Comparison of ENCODE assay signal across 22 mouse cellular contexts in the genomic region with DNA sequence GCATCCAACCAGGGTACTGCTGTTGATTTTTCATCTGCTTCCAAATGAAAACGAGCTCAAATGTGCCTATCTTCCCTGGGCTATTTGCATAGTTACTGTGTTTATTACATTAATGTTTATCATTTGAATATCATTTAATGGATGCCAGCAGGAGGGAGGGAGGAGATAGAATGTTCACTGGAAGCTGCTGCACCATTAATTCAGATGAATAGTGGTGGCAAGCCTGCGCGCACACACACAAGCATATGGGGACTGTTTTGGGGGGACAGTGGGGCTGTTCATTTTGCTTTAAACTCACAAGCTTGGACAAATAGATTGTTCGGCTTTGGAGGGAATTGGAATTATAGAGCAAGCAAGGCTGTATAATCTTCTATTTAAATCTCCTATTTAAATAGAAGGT.
DNase-seq lines count a peak whose midpoint lies in the region; ATAC-seq and TF ChIP-seq lines count a peak whose summit lies in the region.
"Had no signal": no experiment of that assay in that cellular context is flagged by ENCODE, and none has a peak within 500 bp of the region (broad histone marks: within the 10 kb centered on the region; RNA-seq: fewer than 3 reads in every experiment).

No protein-coding gene starts in this region.

- H3K27ac ChIP-seq in forebrain, embryonic 14.5 days (ENCODE audit: low read depth, low read length): no peak overlapping the region
- no peak overlapping the region for H3K27ac ChIP-seq in forebrain, embryonic 11.5 days (ENCODE audit: low read depth, low read length)
- H3K27ac ChIP-seq in hindbrain, embryonic 14.5 days: no peak overlapping the region
- H3K27ac ChIP-seq in hindbrain, embryonic 12.5 days: no peak overlapping the region
- no peak overlapping the region for H3K27ac ChIP-seq in neural tube, embryonic 14.5 days (ENCODE audit: low read depth, low read length)
- H3K27ac ChIP-seq: embryonic facial prominence, embryonic 13.5 days; embryonic facial prominence, embryonic 15.5 days; forebrain, embryonic 10.5 days had no signal

- no peak overlapping the region for H3K4me2 ChIP-seq in forebrain, embryonic 14.5 days (ENCODE audit: low read length)
- no peak overlapping the region for H3K4me2 ChIP-seq in forebrain, embryonic 11.5 days (ENCODE audit: low read depth, low read length, severe bottlenecking)
- no peak overlapping the region for H3K4me2 ChIP-seq in hindbrain, embryonic 14.5 days (replicated peaks)
- no peak overlapping the region for H3K4me2 ChIP-seq in hindbrain, embryonic 12.5 days (replicated peaks)
- no peak overlapping the region for H3K4me2 ChIP-seq in neural tube, embryonic 14.5 days (ENCODE audit: low read depth, low read length)
- H3K4me2 ChIP-seq: embryonic facial prominence, embryonic 13.5 days; embryonic facial prominence, embryonic 15.5 days had no signal

- 71% methylated on average over 4 of the region's 4 CpGs for WGBS in forebrain, embryonic 14.5 days
- WGBS in forebrain, embryonic 11.5 days: 90% methylated on average over 4 of the region's 4 CpGs
- WGBS in hindbrain, embryonic 14.5 days: 69% methylated on average over 4 of the region's 4 CpGs
- WGBS in hindbrain, embryonic 12.5 days: 77% methylated on average over 4 of the region's 4 CpGs
- WGBS in neural tube, embryonic 14.5 days: 48% methylated on average over 4 of the region's 4 CpGs

- H3K4me1 ChIP-seq in forebrain, embryonic 14.5 days (ENCODE audit: control insufficient read depth, insufficient read depth, low read length): no peaks in the 10 kb centered on the region
- no peaks in the 10 kb centered on the region for H3K4me1 ChIP-seq in forebrain, embryonic 11.5 days (replicated peaks; ENCODE audit: control insufficient read depth, insufficient read depth, low read length)
- no peaks in the 10 kb centered on the region for H3K4me1 ChIP-seq in hindbrain, embryonic 14.5 days (replicated peaks; ENCODE audit: control insufficient read depth, insufficient read depth, low read length)
- no peaks in the 10 kb centered on the region for H3K4me1 ChIP-seq in hindbrain, embryonic 12.5 days
- H3K4me1 ChIP-seq in neural tube, embryonic 14.5 days (ENCODE audit: control insufficient read depth, insufficient read depth, low read length): no peaks in the 10 kb centered on the region
- H3K4me1 ChIP-seq: embryonic facial prominence, embryonic 13.5 days; embryonic facial prominence, embryonic 15.5 days; forebrain, embryonic 10.5 days had no signal

- TF ChIP-seq CTCF in brain, embryonic 14.5 days (IDR thresholded peaks at IDR 0.05; ENCODE audit: borderline replicate concordance, extremely low read depth, insufficient read depth, insufficient read length): no peak

- H3K9ac ChIP-seq in forebrain, embryonic 14.5 days (ENCODE audit: low read length): no peak overlapping the region
- H3K9ac ChIP-seq in forebrain, embryonic 11.5 days (ENCODE audit: low read length): no peak overlapping the region
- no peak overlapping the region for H3K9ac ChIP-seq in hindbrain, embryonic 14.5 days
- H3K9ac ChIP-seq in hindbrain, embryonic 12.5 days: no peak overlapping the region
- H3K9ac ChIP-seq in neural tube, embryonic 14.5 days (replicated peaks; ENCODE audit: low read depth, low read length): no peak overlapping the region
- H3K9ac ChIP-seq: embryonic facial prominence, embryonic 13.5 days; embryonic facial prominence, embryonic 15.5 days had no signal

- ATAC-seq in forebrain, embryonic 14.5 days: no peak; the same call in 1 of the 2 replicates
- ATAC-seq in forebrain, embryonic 11.5 days (replicated peaks; ENCODE audit: low FRiP score): no peak
- peak; percentile 34; the same call in 1 of the 2 replicates for ATAC-seq in hindbrain, embryonic 14.5 days (ENCODE audit: low FRiP score)
- no peak for ATAC-seq in hindbrain, embryonic 12.5 days (ENCODE audit: low FRiP score)
- ATAC-seq in neural tube, embryonic 14.5 days (ENCODE audit: low read depth): peak; percentile 58; the same call in 1 of the 2 replicates

- no peak for TF ChIP-seq POLR2A in brain, embryonic 14.5 days (IDR thresholded peaks at IDR 0.05; ENCODE audit: borderline replicate concordance, extremely low read depth, insufficient read depth, insufficient read length, poor library complexity, severe bottlenecking)

- H3K9me3 ChIP-seq in forebrain, embryonic 14.5 days (replicated peaks; ENCODE audit: control insufficient read depth, low read length): no peaks in the 10 kb centered on the region
- no peaks in the 10 kb centered on the region for H3K9me3 ChIP-seq in forebrain, embryonic 11.5 days (ENCODE audit: control insufficient read depth, low read length)
- no peaks in the 10 kb centered on the region for H3K9me3 ChIP-seq in hindbrain, embryonic 14.5 days (ENCODE audit: control insufficient read depth, low read length)
- no peaks in the 10 kb centered on the region for H3K9me3 ChIP-seq in hindbrain, embryonic 12.5 days (replicated peaks)
- no peaks in the 10 kb centered on the region for H3K9me3 ChIP-seq in neural tube, embryonic 14.5 days (ENCODE audit: control insufficient read depth, low read length)
- H3K9me3 ChIP-seq: embryonic facial prominence, embryonic 13.5 days; embryonic facial prominence, embryonic 15.5 days; forebrain, embryonic 10.5 days had no signal

- H3K36me3 ChIP-seq in forebrain, embryonic 14.5 days (ENCODE audit: control insufficient read depth, insufficient read depth, low read length): no peaks in the 10 kb centered on the region
- no peaks in the 10 kb centered on the region for H3K36me3 ChIP-seq in forebrain, embryonic 11.5 days (ENCODE audit: control insufficient read depth, insufficient read depth, low read length)
- H3K36me3 ChIP-seq in hindbrain, embryonic 14.5 days (replicated peaks; ENCODE audit: control insufficient read depth, insufficient read depth): no peaks in the 10 kb centered on the region
- no peaks in the 10 kb centered on the region for H3K36me3 ChIP-seq in hindbrain, embryonic 12.5 days
- H3K36me3 ChIP-seq in neural tube, embryonic 14.5 days (ENCODE audit: control insufficient read depth, insufficient read depth, low read length): no peaks in the 10 kb centered on the region
- H3K36me3 ChIP-seq: embryonic facial prominence, embryonic 13.5 days; embryonic facial prominence, embryonic 15.5 days; forebrain, embryonic 10.5 days had no signal

- no peaks in the 10 kb centered on the region for H3K27me3 ChIP-seq in forebrain, embryonic 14.5 days (replicated peaks; ENCODE audit: control insufficient read depth, insufficient read depth, low read length)
- H3K27me3 ChIP-seq in forebrain, embryonic 11.5 days (ENCODE audit: control insufficient read depth, insufficient read depth, low read length): no peaks in the 10 kb centered on the region
- H3K27me3 ChIP-seq in hindbrain, embryonic 14.5 days (ENCODE audit: control insufficient read depth, insufficient read depth, low read length): no peaks in the 10 kb centered on the region
- no peaks in the 10 kb centered on the region for H3K27me3 ChIP-seq in hindbrain, embryonic 12.5 days
- H3K27me3 ChIP-seq in neural tube, embryonic 14.5 days (ENCODE audit: control insufficient read depth, insufficient read depth, low read length): no peaks in the 10 kb centered on the region
- H3K27me3 ChIP-seq: embryonic facial prominence, embryonic 13.5 days; embryonic facial prominence, embryonic 15.5 days had no signal

- peak; percentile 12 for DNase-seq in forebrain, embryonic 14.5 days (ENCODE audit: low spot score)
- no peak for DNase-seq in forebrain, embryonic 11.5 days (ENCODE audit: low spot score)
- no peak for DNase-seq in hindbrain, embryonic 14.5 days (ENCODE audit: low spot score)
- peak; percentile 26 for DNase-seq in brain, embryonic 14.5 days (ENCODE audit: low read depth)
- DNase-seq in adrenal gland, postnatal 14 days: no peak
- no peak for DNase-seq in right cerebral cortex, postnatal 25 days
- DNase-seq: adrenal gland, adult 2 months; adrenal gland, postnatal 10 days; adrenal gland, postnatal 36 days; cerebellum, adult 11 months; cerebellum, adult 18-20 months; cerebellum, adult 8-10 months; cerebellum, adult 9-11 months; cerebellum, postnatal 14 days; cerebellum, postnatal 36 days; embryo, embryonic 11 days had no signal

- no peak overlapping the region for H3K4me3 ChIP-seq in forebrain, embryonic 14.5 days (ENCODE audit: low read depth, low read length)
- H3K4me3 ChIP-seq in forebrain, embryonic 11.5 days (ENCODE audit: low read depth, low read length): no peak overlapping the region
- H3K4me3 ChIP-seq in hindbrain, embryonic 14.5 days (replicated peaks; ENCODE audit: low read length): no peak overlapping the region
- no peak overlapping the region for H3K4me3 ChIP-seq in hindbrain, embryonic 12.5 days
- H3K4me3 ChIP-seq in neural tube, embryonic 14.5 days (ENCODE audit: low read depth, low read length): no peak overlapping the region
- H3K4me3 ChIP-seq: embryonic facial prominence, embryonic 13.5 days; embryonic facial prominence, embryonic 15.5 days; erythroblast, embryonic 14.5 days; forebrain, embryonic 10.5 days had no signal

Comparison
In these comparisons a context has a peak if more than half of its experiments do, and no peak if none do; other contexts are left out.
1. ATAC-seq: peak in hindbrain, embryonic 14.5 days (single experiment) and neural tube, embryonic 14.5 days (single experiment); none in forebrain, embryonic 14.5 days (single experiment), forebrain, embryonic 11.5 days (single experiment) and hindbrain, embryonic 12.5 days (single experiment).
2. DNase-seq: peak in forebrain, embryonic 14.5 days (single experiment) and brain, embryonic 14.5 days (single experiment); none in forebrain, embryonic 11.5 days (single experiment), hindbrain, embryonic 14.5 days (single experiment), adrenal gland, postnatal 14 days (single experiment) and right cerebral cortex, postnatal 25 days (single experiment).